17 mouse cellular contexts compared by ENCODE assay signal in the genomic region with DNA sequence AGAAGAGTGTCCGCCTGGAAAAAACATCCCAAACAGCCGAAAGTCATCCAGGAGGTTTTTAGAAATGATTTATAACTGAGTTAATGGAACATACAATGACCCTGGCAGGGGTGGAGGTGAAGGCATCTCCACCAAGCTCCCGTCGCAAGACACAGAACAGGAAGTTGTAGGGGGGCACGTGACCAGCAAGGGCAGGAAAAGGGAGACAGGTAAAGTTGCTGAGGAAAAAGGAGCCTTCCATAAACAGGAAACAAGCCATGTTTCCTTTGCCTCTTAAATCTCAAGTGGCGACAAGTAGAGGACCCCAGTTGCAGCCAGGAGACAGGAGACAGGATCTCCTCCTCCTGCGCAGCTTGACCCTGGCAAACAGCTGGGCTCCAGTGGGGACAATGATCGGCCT. TPM values are rescaled to one million over a fixed set of nuclear protein-coding genes. Genes with fewer than 3 reads are reported as not detected.
DNase-seq lines count a peak whose midpoint lies in the region; ATAC-seq lines count a peak whose summit lies in the region.
"Had no signal": no experiment of that assay in that cellular context is flagged by ENCODE, and none has a peak within 500 bp of the region (broad histone marks: within the 10 kb centered on the region; RNA-seq: fewer than 3 reads in every experiment).

No protein-coding gene starts in this region.

- H3K9ac ChIP-seq in heart, embryonic 13.5 days = no peak overlapping the region
- H3K9ac ChIP-seq in kidney, embryonic 16.5 days (replicated peaks; ENCODE audit: low read length) = no peak overlapping the region
- H3K9ac ChIP-seq: intestine, embryonic 15.5 days; limb, embryonic 13.5 days; midbrain, embryonic 13.5 days had no signal

- no peaks in the 10 kb centered on the region for H3K9me3 ChIP-seq in heart, embryonic 13.5 days
- no peaks in the 10 kb centered on the region for H3K9me3 ChIP-seq in kidney, embryonic 16.5 days (ENCODE audit: low read length)
- H3K9me3 ChIP-seq: intestine, embryonic 15.5 days; limb, embryonic 13.5 days; midbrain, embryonic 13.5 days had no signal

- no peaks in the 10 kb centered on the region for H3K27me3 ChIP-seq in heart, embryonic 13.5 days (replicated peaks)
- no peaks in the 10 kb centered on the region for H3K27me3 ChIP-seq in kidney, embryonic 16.5 days (ENCODE audit: insufficient read depth, low read length)
- H3K27me3 ChIP-seq: intestine, embryonic 15.5 days; limb, embryonic 13.5 days; midbrain, embryonic 13.5 days had no signal

- no peak for DNase-seq in heart, postnatal 4 days
- DNase-seq in adrenal gland, postnatal 10 days = peak; percentile 25
- no peak for DNase-seq in spleen, postnatal 4 days (ENCODE audit: low spot score in 2 of 2)
- DNase-seq in cerebellum, postnatal 14 days = no peak
- DNase-seq in c-Kit-positive CD71-positive TER-119-positive erythroid progenitor cells, embryonic 14.5 days (ENCODE audit: low spot score) = no peak
- DNase-seq: cerebellum, adult 9-10 months; gastrocnemius, postnatal 14 days; layer of hippocampus, postnatal 36 days had no signal

- H3K27ac ChIP-seq in heart, embryonic 13.5 days (replicated peaks) = peak overlapping the region; percentile 17; the same call in 1 of the 2 replicates
- H3K27ac ChIP-seq in brown adipose tissue, adult 24 weeks (replicated peaks; ENCODE audit: low read depth, low read length) = peak overlapping the region; percentile 86
- H3K27ac ChIP-seq in kidney, embryonic 16.5 days (ENCODE audit: low read length) = no peak overlapping the region
- H3K27ac ChIP-seq: intestine, embryonic 15.5 days; limb, embryonic 13.5 days; macrophage; midbrain, embryonic 13.5 days had no signal

- no peak overlapping the region for H3K4me2 ChIP-seq in heart, embryonic 13.5 days
- H3K4me2 ChIP-seq in kidney, embryonic 16.5 days (replicated peaks; ENCODE audit: low read depth, low read length) = peak overlapping the region; percentile 33; the same call in 1 of the 2 replicates
- H3K4me2 ChIP-seq: intestine, embryonic 15.5 days; limb, embryonic 13.5 days; midbrain, embryonic 13.5 days had no signal

- 45% methylated on average over 8 of the region's 8 CpGs for WGBS in heart, embryonic 13.5 days
- WGBS in kidney, embryonic 16.5 days = 25% methylated on average over 8 of the region's 8 CpGs

- H3K4me1 ChIP-seq in heart, embryonic 13.5 days = peaks cover 5% of the 10 kb centered on the region; the same call in 1 of the 2 replicates
- H3K4me1 ChIP-seq in brown adipose tissue, adult 24 weeks (ENCODE audit: control insufficient read depth, insufficient read depth, insufficient read length, low read length) = peaks cover 24% of the 10 kb centered on the region
- H3K4me1 ChIP-seq in kidney, embryonic 16.5 days (ENCODE audit: insufficient read depth, low read length) = 0 out of 2 replicates have a peak, but pooled peaks cover 3% of the 10 kb centered on the region
- H3K4me1 ChIP-seq: intestine, embryonic 15.5 days; midbrain, embryonic 13.5 days had no signal

- no peak for ATAC-seq in heart, embryonic 13.5 days (ENCODE audit: extremely low read depth, insufficient number of reproducible peaks, low FRiP score, low TSS enrichment)
- ATAC-seq in kidney, embryonic 16.5 days (ENCODE audit: low FRiP score, low TSS enrichment) = no peak
- ATAC-seq: forebrain, embryonic 16.5 days; intestine, embryonic 15.5 days; midbrain, embryonic 13.5 days had no signal

- H3K4me3 ChIP-seq in heart, embryonic 13.5 days = no peak overlapping the region
- peak overlapping the region; percentile 25; the same call in 1 of the 2 replicates for H3K4me3 ChIP-seq in brown adipose tissue, adult 24 weeks (ENCODE audit: insufficient read depth, low read depth, low read length)
- H3K4me3 ChIP-seq in kidney, embryonic 16.5 days (ENCODE audit: low read length) = no peak overlapping the region
- H3K4me3 ChIP-seq: intestine, embryonic 15.5 days; limb, embryonic 13.5 days; midbrain, embryonic 13.5 days had no signal

- H3K36me3 ChIP-seq in heart, embryonic 13.5 days = no peaks in the 10 kb centered on the region
- H3K36me3 ChIP-seq in kidney, embryonic 16.5 days (ENCODE audit: insufficient read depth, low read length) = no peaks in the 10 kb centered on the region
- H3K36me3 ChIP-seq: intestine, embryonic 15.5 days; limb, embryonic 13.5 days; midbrain, embryonic 13.5 days had no signal

RNA-seq across cellular contexts. Expression of gene Kdr, which starts 37.8 kb away (rescaled TPM):
- 32.7 and 35.0 TPM in 2 replicates for polyA plus RNA-seq in heart, embryonic 13.5 days (2015; fragmentation: Nextera tagmentation; extraction: Ambion mirVana)
- total RNA-seq in heart, postnatal 4 days (2021) = 100 to 1,000 TPM; 115 to 119 TPM
- 100 to 1,000 TPM in 1 of 2 experiments, 10 to 100 TPM in 1; 93.4 to 107 TPM for total RNA-seq in adrenal gland, postnatal 10 days (2021)
- 22.0 and 39.9 TPM in 2 replicates for polyA plus RNA-seq in brown adipose tissue, adult 24 weeks (2012; ENCODE audit: insufficient read depth, insufficient read length, missing spikeins)
- 45.2 and 45.4 TPM in 2 replicates for polyA plus RNA-seq in kidney, embryonic 16.5 days (2015; fragmentation: Nextera tagmentation; extraction: Ambion mirVana)
- total RNA-seq: MEL had no signal
